Mouse (Mus musculus) CH12.LX (cell line): ENCODE measurements around the gene Vax2. TPM values are rescaled to one million over a fixed set of nuclear protein-coding genes. Genes with fewer than 3 reads are reported as not detected.

Source experiments
- DNase-seq: peaks from one replicate; pipeline ENCODE4 v3.0.0-alpha.2; 2013; ENCODE audit errors: extremely low read depth
- H3K27ac ChIP-seq: 2 replicates; pipeline ENCODE4 v1.5.1; 2012; ENCODE audit warnings: low read depth, mild to moderate bottlenecking, control low read depth, moderate library complexity; ENCODE audit not compliant: insufficient read depth
- H3K27me3 ChIP-seq: replicated peaks from 2 replicates; pipeline ENCODE3; 2012; ENCODE audit warnings: inconsistent platforms
- H3K36me3 ChIP-seq, 2 experiments: replicated peaks in 1 of 2; 2 replicates each; pipeline versions ENCODE3 to v1.6.1; 2012; ENCODE audit warnings: inconsistent platforms in 1 of 2, low read length in 1 of 2, mild to moderate bottlenecking in 1 of 2, mixed read lengths in 1 of 2, moderate library complexity in 1 of 2; ENCODE audit not compliant: control insufficient read depth in 1 of 2, insufficient read depth in 1 of 2
- H3K4me1 ChIP-seq, 2 experiments: 2 replicates each; pipeline ENCODE4 v1.6.1; 2012; ENCODE audit warnings: inconsistent platforms in 1 of 2, moderate library complexity in 1 of 2; ENCODE audit not compliant: insufficient read depth in 2 of 2, control insufficient read depth in 1 of 2
- H3K4me2 ChIP-seq: 2 replicates; pipeline ENCODE4 v1.6.1; 2012; ENCODE audit warnings: low read depth, mild to moderate bottlenecking, control low read depth; ENCODE audit not compliant: poor library complexity, insufficient read depth, severe bottlenecking
- H3K4me3 ChIP-seq, 3 experiments: fragments of 150-350 bp in 1 of 3; sonication (generic) in 1 of 3; replicated peaks in 1 of 3; 2 replicates each; pipeline versions ENCODE3 to v1.5.1; 2011 to 2012; ENCODE audit warnings: low read depth in 2 of 3, low read length in 2 of 3, mild to moderate bottlenecking in 2 of 3, moderate library complexity in 2 of 3, control low read depth in 1 of 3, improper control_type of control experiment in 1 of 3, inconsistent platforms in 1 of 3, mixed read lengths in 1 of 3; ENCODE audit not compliant: poor library complexity in 1 of 3
- H3K79me2 ChIP-seq: replicated peaks from 2 replicates; pipeline ENCODE4 v1.6.1; 2012; ENCODE audit warnings: mild to moderate bottlenecking, moderate library complexity; ENCODE audit not compliant: control insufficient read depth, poor library complexity, insufficient read depth, severe bottlenecking; ENCODE audit errors: extremely low read depth
- H3K9ac ChIP-seq: 2 replicates; pipeline ENCODE4 v1.6.1; 2012; ENCODE audit warnings: low read depth, mild to moderate bottlenecking, control low read depth, moderate library complexity; ENCODE audit not compliant: insufficient read depth
- H3K9me3 ChIP-seq: replicated peaks from 2 replicates; pipeline ENCODE3; 2012; ENCODE audit warnings: low read length, inconsistent platforms, mixed read lengths
- CHD2 ChIP-seq: IDR thresholded peaks from 2 replicates; pipeline ENCODE4 v1.6.1; 2011; ENCODE audit warnings: low read length, improper control_type of control experiment
- CTCF ChIP-seq, 2 experiments: IDR thresholded peaks in 1 of 2; conservative IDR thresholded peaks in 1 of 2; 2 replicates each; pipeline ENCODE4 v1.5.1; 2011 to 2012; ENCODE audit warnings: low read depth in 2 of 2, low read length in 2 of 2, improper control_type of control experiment in 1 of 2, inconsistent platforms in 1 of 2, mild to moderate bottlenecking in 1 of 2, moderate library complexity in 1 of 2
- EP300 ChIP-seq: IDR thresholded peaks from 2 replicates; pipeline ENCODE4 v1.6.1; 2011; ENCODE audit warnings: low read length, improper control_type of control experiment
- IRF4 ChIP-seq: IDR thresholded peaks from 2 replicates; pipeline ENCODE4 v1.6.1; 2014; ENCODE audit warnings: low read depth, mild to moderate bottlenecking, inconsistent platforms, low read length, improper control_type of control experiment
- MAFK ChIP-seq: IDR thresholded peaks from 2 replicates; pipeline ENCODE4 v1.6.1; 2011; ENCODE audit warnings: low read length, improper control_type of control experiment; ENCODE audit not compliant: insufficient replicate concordance
- MAX ChIP-seq: IDR thresholded peaks from 2 replicates; pipeline ENCODE4 v1.6.1; 2011; ENCODE audit warnings: low read length, improper control_type of control experiment
- MYC ChIP-seq: IDR thresholded peaks from 2 replicates; pipeline ENCODE4 v1.6.1; 2011; ENCODE audit warnings: low read depth, mild to moderate bottlenecking, improper control_type of control experiment, low read length
- RAD21 ChIP-seq: IDR thresholded peaks from 2 replicates; pipeline ENCODE4 v1.6.1; 2011; ENCODE audit warnings: low read depth, mild to moderate bottlenecking, low read length, improper control_type of control experiment, moderate library complexity
- SMC3 ChIP-seq: IDR thresholded peaks from 2 replicates; pipeline ENCODE4 v1.6.1; 2011; ENCODE audit warnings: low read depth, low read length, improper control_type of control experiment
- dilution Hi-C: fragments of 300-500 bp; cut with MboI; formaldehyde crosslinking; loops from 2 replicates; pipeline ENCODE4 v1.14.3; 2020; ENCODE audit warnings: low sequenced_read_pairs; ENCODE audit not compliant: extremely low pct_unique_long_range_greater_than_20kb, extremely low pct_ligation_motif_present
- in situ Hi-C: fragments of 300-500 bp; cut with MboI; formaldehyde crosslinking; loops from 3 replicates; pipeline ENCODE4 v1.14.3; 2019; ENCODE audit warnings: low sequenced_read_pairs, low pct_ligation_motif_present, low pct_unique_long_range_greater_than_20kb, mixed read lengths
- polyA plus RNA-seq: library from polyadenylated mRNA; unstranded; fragments of >175 nt; gene quantifications from 2 replicates; pipeline ENCODE4 v1.2.1, GENCODE M21; 2012; ENCODE audit warnings: low read depth; ENCODE audit not compliant: insufficient read length
- total RNA-seq, 2 experiments: library from RNA; depleted of rRNA; stranded (reverse); fragments of 300-350 nt in 1 of 2; fragments of >200 nt in 1 of 2; gene quantifications; 2 replicates each; pipeline ENCODE4 v1.2.3; 2012 to 2014

Gene Vax2
- total and polyA plus RNA-seq, 3 experiments, result not detected

GRCm38 (mm10) chr6:83690277-83690676 lies 20.8 kb upstream of the Vax2 start:
- Histone ChIP-seq H3K4me2 (peak overlapping the region; percentile 6; the same call in 1 of the 2 replicates), H3K9me3 (no peaks in the 10 kb centered on the region), H3K4me3 (no peak overlapping the region), H3K4me1 (peaks cover 14 to 24% of the 10 kb centered on the region in 2 experiments), H3K36me3 (no peaks in the 10 kb centered on the region), H3K9ac (no peak overlapping the region), H3K27me3 (peaks cover 84% of the 10 kb centered on the region), H3K27ac (no peak overlapping the region), H3K79me2 (no peaks in the 10 kb centered on the region)
- peak; percentile 61 for DNase-seq
- no peak for TF ChIP-seq EP300
- TF ChIP-seq IRF4, result no peak
- peak; percentile 46 for TF ChIP-seq SMC3
- peak; percentile 77 to 82 for TF ChIP-seq CTCF (conservative IDR thresholded peaks at IDR 0.05 in 1 of 2, IDR thresholded peaks at IDR 0.05 in 1 of 2; ENCODE audit: low read depth in 2 of 2, low read length in 2 of 2)
- peak; percentile 77 for TF ChIP-seq RAD21
- TF ChIP-seq MYC, result 0 out of 2 replicates have a peak, but pooled peaks have one; percentile 21
- in situ Hi-C loops (no loop called here), dilution Hi-C loops (no loop called here)

GRCm38 (mm10) chr6:83690936-83691335 lies 20.1 kb upstream of the Vax2 start:
- H3K27me3 ChIP-seq, result peaks cover 84% of the 10 kb centered on the region
- in situ Hi-C loops, result no loop called here
- peaks cover 14 to 24% of the 10 kb centered on the region in 2 experiments for H3K4me1 ChIP-seq
- H3K9me3 ChIP-seq, result no peaks in the 10 kb centered on the region
- dilution Hi-C loops, result no loop called here
- no peak overlapping the region for H3K4me2 ChIP-seq
- H3K79me2 ChIP-seq, result no peaks in the 10 kb centered on the region
- H3K4me3 ChIP-seq, result no peak overlapping the region
- no peak for TF ChIP-seq IRF4
- TF ChIP-seq, all 38 proteins: peak for 0
- H3K36me3 ChIP-seq, result no peaks in the 10 kb centered on the region
- H3K27ac ChIP-seq, result no peak overlapping the region
- no peak for DNase-seq
- H3K9ac ChIP-seq, result no peak overlapping the region

- in situ Hi-C loops, result no loop called here
- TF ChIP-seq MAX, result no peak
- no peak for TF ChIP-seq MAFK
- TF ChIP-seq CHD2, result no peak
- H3K4me1 ChIP-seq, result peaks cover 14 to 24% of the 10 kb centered on the region in 2 experiments
- H3K4me3 ChIP-seq, result no peak overlapping the region
- no peak for DNase-seq
- dilution Hi-C loops, result no loop called here
- no peaks in the 10 kb centered on the region for H3K79me2 ChIP-seq
- H3K9me3 ChIP-seq, result no peaks in the 10 kb centered on the region
- no peaks in the 10 kb centered on the region for H3K36me3 ChIP-seq
- H3K9ac ChIP-seq, result no peak overlapping the region
- no peak overlapping the region for H3K4me2 ChIP-seq
- H3K27ac ChIP-seq, result no peak overlapping the region
- H3K27me3 ChIP-seq, result peaks cover 85% of the 10 kb centered on the region
Observed at GRCm38 (mm10) chr6:83692962-83693361, 18.1 kb upstream of the Vax2 start.
